10 mouse cellular contexts compared by ENCODE assay signal in the genomic region with DNA sequence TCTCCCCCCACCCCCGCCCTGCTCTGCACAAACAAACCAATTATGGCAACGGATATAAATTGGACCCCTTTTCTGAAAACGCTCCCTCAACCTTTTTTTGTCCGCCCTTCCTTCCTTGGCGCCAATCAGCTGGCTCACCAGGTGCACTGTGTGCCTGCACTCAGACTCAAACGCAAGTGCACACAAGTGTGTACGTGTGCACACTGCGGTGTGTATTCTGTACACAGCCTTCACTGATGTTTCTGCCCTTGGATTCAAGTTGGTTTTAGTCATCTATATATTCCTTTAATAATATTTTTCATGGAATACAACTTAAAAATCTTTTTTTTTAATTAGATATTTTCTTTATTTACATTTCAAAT.
DNase-seq lines count a peak whose midpoint lies in the region; ATAC-seq and TF ChIP-seq lines count a peak whose summit lies in the region.
"Had no signal": no experiment of that assay in that cellular context is flagged by ENCODE, and none has a peak within 500 bp of the region (broad histone marks: within the 10 kb centered on the region; RNA-seq: fewer than 3 reads in every experiment).

No protein-coding gene starts in this region.

- H3K4me1 ChIP-seq in embryonic facial prominence, embryonic 12.5 days = peaks cover 24% of the 10 kb centered on the region
- H3K4me1 ChIP-seq in forebrain, embryonic 12.5 days = peaks cover 32% of the 10 kb centered on the region
- H3K4me1 ChIP-seq in hindbrain, embryonic 16.5 days (ENCODE audit: control insufficient read depth, insufficient read depth, low read depth, low read length) = peaks cover 7% of the 10 kb centered on the region
- peaks cover 29% of the 10 kb centered on the region for H3K4me1 ChIP-seq in midbrain, embryonic 15.5 days
- 0 out of 2 replicates have a peak, but pooled peaks cover 3% of the 10 kb centered on the region for H3K4me1 ChIP-seq in intestine, postnatal 0 days (replicated peaks; ENCODE audit: control insufficient read depth, insufficient read depth, low read length)

- no peak overlapping the region for H3K27ac ChIP-seq in embryonic facial prominence, embryonic 12.5 days
- H3K27ac ChIP-seq in forebrain, embryonic 12.5 days = peak overlapping the region; percentile 27; the same call in 1 of the 2 replicates
- H3K27ac ChIP-seq in hindbrain, embryonic 16.5 days (ENCODE audit: low read depth, low read length) = 0 out of 2 replicates have a peak overlapping the region, but pooled peaks have one; percentile 12
- peak overlapping the region; percentile 62 for H3K27ac ChIP-seq in midbrain, embryonic 15.5 days
- no peak overlapping the region for H3K27ac ChIP-seq in intestine, postnatal 0 days (ENCODE audit: low read depth, low read length)
- H3K27ac ChIP-seq: stomach, embryonic 15.5 days had no signal

- WGBS in embryonic facial prominence, embryonic 12.5 days = 65% methylated on average over 8 of the region's 8 CpGs
- WGBS in forebrain, embryonic 12.5 days = 43% methylated on average over 8 of the region's 8 CpGs
- WGBS in hindbrain, embryonic 16.5 days = 39% methylated on average over 8 of the region's 8 CpGs
- WGBS in midbrain, embryonic 15.5 days = 35% methylated on average over 8 of the region's 8 CpGs
- 74% methylated on average over 8 of the region's 8 CpGs for WGBS in intestine, postnatal 0 days

- H3K27me3 ChIP-seq in embryonic facial prominence, embryonic 12.5 days = no peaks in the 10 kb centered on the region
- no peaks in the 10 kb centered on the region for H3K27me3 ChIP-seq in forebrain, embryonic 12.5 days
- no peaks in the 10 kb centered on the region for H3K27me3 ChIP-seq in hindbrain, embryonic 16.5 days (replicated peaks; ENCODE audit: control insufficient read depth, insufficient read depth, low read length)
- H3K27me3 ChIP-seq in midbrain, embryonic 15.5 days (replicated peaks) = no peaks in the 10 kb centered on the region
- H3K27me3 ChIP-seq in intestine, postnatal 0 days (replicated peaks; ENCODE audit: control insufficient read depth, insufficient read depth, low read length) = no peaks in the 10 kb centered on the region
- H3K27me3 ChIP-seq: CH12.LX; heart, embryonic 12.5 days; stomach, embryonic 15.5 days had no signal

- no peaks in the 10 kb centered on the region for H3K9me3 ChIP-seq in embryonic facial prominence, embryonic 12.5 days
- no peaks in the 10 kb centered on the region for H3K9me3 ChIP-seq in forebrain, embryonic 12.5 days
- H3K9me3 ChIP-seq in hindbrain, embryonic 16.5 days (ENCODE audit: control insufficient read depth, low read length) = no peaks in the 10 kb centered on the region
- no peaks in the 10 kb centered on the region for H3K9me3 ChIP-seq in midbrain, embryonic 15.5 days
- no peaks in the 10 kb centered on the region for H3K9me3 ChIP-seq in intestine, postnatal 0 days (ENCODE audit: control insufficient read depth)
- H3K9me3 ChIP-seq: heart, embryonic 12.5 days; stomach, embryonic 15.5 days had no signal

- no peak overlapping the region for H3K4me3 ChIP-seq in embryonic facial prominence, embryonic 12.5 days
- H3K4me3 ChIP-seq in forebrain, embryonic 12.5 days (replicated peaks) = no peak overlapping the region
- H3K4me3 ChIP-seq in hindbrain, embryonic 16.5 days (ENCODE audit: low read length) = no peak overlapping the region
- H3K4me3 ChIP-seq in midbrain, embryonic 15.5 days = no peak overlapping the region
- H3K4me3 ChIP-seq in intestine, postnatal 0 days (ENCODE audit: low read depth, low read length) = no peak overlapping the region
- H3K4me3 ChIP-seq: heart, embryonic 12.5 days; stomach, embryonic 15.5 days had no signal

- no peak for ATAC-seq in embryonic facial prominence, embryonic 12.5 days (ENCODE audit: insufficient number of reproducible peaks, insufficient read depth, low FRiP score, low TSS enrichment)
- ATAC-seq in forebrain, embryonic 12.5 days (ENCODE audit: low FRiP score) = no peak
- no peak for ATAC-seq in hindbrain, embryonic 16.5 days
- peak; percentile 56; the same call in 1 of the 2 replicates for ATAC-seq in midbrain, embryonic 15.5 days (replicated peaks)
- no peak for ATAC-seq in intestine, postnatal 0 days
- no peak for ATAC-seq in frontal cortex, adult (ENCODE audit: low TSS enrichment)

- DNase-seq in gastrocnemius, postnatal 10 days = no peak

- H3K9ac ChIP-seq in embryonic facial prominence, embryonic 12.5 days = no peak overlapping the region
- H3K9ac ChIP-seq in forebrain, embryonic 12.5 days = 0 out of 2 replicates have a peak overlapping the region, but pooled peaks have one; percentile 8
- peak overlapping the region; percentile 0; the same call in 1 of the 2 replicates for H3K9ac ChIP-seq in hindbrain, embryonic 16.5 days (ENCODE audit: low read depth, low read length)
- no peak overlapping the region for H3K9ac ChIP-seq in midbrain, embryonic 15.5 days
- no peak overlapping the region for H3K9ac ChIP-seq in intestine, postnatal 0 days (ENCODE audit: low read depth, low read length)
- H3K9ac ChIP-seq: heart, embryonic 12.5 days; stomach, embryonic 15.5 days had no signal

- no peaks in the 10 kb centered on the region for H3K36me3 ChIP-seq in embryonic facial prominence, embryonic 12.5 days
- no peaks in the 10 kb centered on the region for H3K36me3 ChIP-seq in forebrain, embryonic 12.5 days (replicated peaks)
- no peaks in the 10 kb centered on the region for H3K36me3 ChIP-seq in hindbrain, embryonic 16.5 days (ENCODE audit: control insufficient read depth, insufficient read depth, low read length)
- H3K36me3 ChIP-seq in midbrain, embryonic 15.5 days (replicated peaks) = no peaks in the 10 kb centered on the region
- no peaks in the 10 kb centered on the region for H3K36me3 ChIP-seq in intestine, postnatal 0 days (ENCODE audit: control insufficient read depth, insufficient read depth)
- H3K36me3 ChIP-seq: heart, embryonic 12.5 days; stomach, embryonic 15.5 days had no signal

- H3K4me2 ChIP-seq in embryonic facial prominence, embryonic 12.5 days (replicated peaks) = peak overlapping the region; percentile 22; the same call in 1 of the 2 replicates
- H3K4me2 ChIP-seq in forebrain, embryonic 12.5 days = peak overlapping the region; percentile 48
- peak overlapping the region; percentile 47 for H3K4me2 ChIP-seq in hindbrain, embryonic 16.5 days (ENCODE audit: low read length)
- H3K4me2 ChIP-seq in midbrain, embryonic 15.5 days = peak overlapping the region; percentile 29
- H3K4me2 ChIP-seq in intestine, postnatal 0 days (replicated peaks; ENCODE audit: low read depth) = no peak overlapping the region

- no peak for TF ChIP-seq CTCF in intestine, postnatal 0 days (IDR thresholded peaks at IDR 0.05; ENCODE audit: low read depth)

Comparison
In these comparisons a context has a peak if more than half of its experiments do, and no peak if none do; other contexts are left out.
1. H3K27ac ChIP-seq: peak in forebrain, embryonic 12.5 days (single experiment), hindbrain, embryonic 16.5 days (single experiment) and midbrain, embryonic 15.5 days (single experiment); none in embryonic facial prominence, embryonic 12.5 days (single experiment) and intestine, postnatal 0 days (single experiment).
2. H3K9ac ChIP-seq: peak in forebrain, embryonic 12.5 days (single experiment) and hindbrain, embryonic 16.5 days (single experiment); none in embryonic facial prominence, embryonic 12.5 days (single experiment), midbrain, embryonic 15.5 days (single experiment) and intestine, postnatal 0 days (single experiment).